Mouse (Mus musculus) spleen, adult 2 months (tissue): ENCODE results near the gene Mylk.

Experiments
- CTCF ChIP-seq: fragments of 200-500 bp; IDR thresholded peaks from 2 replicates; pipeline ENCODE4 v1.5.1; 2011; ENCODE audit warnings: mild to moderate bottlenecking, inconsistent platforms; ENCODE audit not compliant: insufficient read depth, insufficient read length, insufficient replicate concordance; ENCODE audit errors: extremely low read depth
- POLR2A ChIP-seq: fragments of 200-500 bp; IDR thresholded peaks from 2 replicates; pipeline ENCODE4 v1.6.1; 2011; ENCODE audit warnings: low read depth, low read length, inconsistent platforms

DNA sequence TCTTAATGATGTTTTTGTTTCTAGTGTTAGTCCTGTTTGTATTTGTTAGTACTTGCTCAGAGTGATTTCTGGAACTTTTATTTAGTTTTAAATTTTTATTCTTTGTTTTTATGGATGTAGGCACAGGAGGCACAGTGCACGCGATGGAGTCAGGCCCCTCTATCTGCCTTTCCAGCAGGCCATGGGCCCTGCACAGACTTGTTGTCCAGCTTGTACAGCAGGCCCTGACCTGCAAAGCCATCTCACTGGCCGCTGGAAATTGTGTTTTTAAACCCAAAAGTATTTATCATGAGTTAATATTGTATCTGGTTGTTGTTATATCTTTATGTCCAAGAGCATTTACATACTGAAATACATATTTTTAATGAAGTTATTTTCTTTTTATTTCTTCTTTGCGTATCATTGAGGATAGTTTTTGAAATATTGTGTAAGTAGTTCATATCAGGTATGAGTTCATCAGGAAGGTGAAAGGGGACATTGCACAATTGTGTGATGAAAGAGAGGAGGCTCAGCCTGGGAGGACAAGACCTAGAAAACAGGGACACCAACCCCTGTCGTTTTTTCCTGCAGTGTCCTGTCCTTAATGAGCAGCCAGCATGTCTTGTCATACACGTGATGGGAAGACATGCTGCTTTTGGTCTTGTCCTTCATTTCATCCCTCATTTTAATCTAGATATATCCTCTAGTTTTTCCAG, 301.2 kb downstream of the Mylk start:
- TF ChIP-seq POLR2A: no peak
- no peak for TF ChIP-seq CTCF
